Mouse (Mus musculus): ENCODE data around the gene Cdkn2b.
A peak's percentile ranks its signal among the peaks of the same experiment; 100 is the strongest.

Gene Cdkn2b

GRCm38 (mm10) chr4:89289028-89289427 is 21.8 kb downstream of the Cdkn2b start:
- DNase-seq (ENCODE audit: extremely low spot score): no peak

GRCm38 (mm10) chr4:89286566-89286965 is 24.3 kb downstream of the Cdkn2b start:
- DNase-seq (ENCODE audit: extremely low spot score): no peak

DNA sequence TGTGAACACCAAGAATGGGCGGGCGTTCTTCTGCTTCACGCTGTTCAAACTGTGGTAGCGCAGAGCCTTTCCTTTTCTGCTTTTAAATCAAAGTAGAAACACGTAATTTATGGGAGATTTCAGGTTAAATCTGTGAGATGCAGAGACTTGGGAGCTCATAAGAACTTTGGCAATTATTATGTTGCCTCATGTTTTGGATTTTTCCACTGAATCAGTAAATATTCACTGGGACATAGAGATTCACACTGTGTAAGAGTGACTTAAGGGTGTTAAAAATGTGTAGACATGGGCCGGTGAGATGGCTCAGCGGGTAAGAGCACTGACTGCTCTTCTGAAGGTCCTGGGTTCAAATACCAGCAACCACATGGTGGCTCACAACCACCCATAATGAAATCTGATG is 25.2 kb downstream of the Cdkn2b start:
- no peak for DNase-seq (ENCODE audit: extremely low spot score)

DNA sequence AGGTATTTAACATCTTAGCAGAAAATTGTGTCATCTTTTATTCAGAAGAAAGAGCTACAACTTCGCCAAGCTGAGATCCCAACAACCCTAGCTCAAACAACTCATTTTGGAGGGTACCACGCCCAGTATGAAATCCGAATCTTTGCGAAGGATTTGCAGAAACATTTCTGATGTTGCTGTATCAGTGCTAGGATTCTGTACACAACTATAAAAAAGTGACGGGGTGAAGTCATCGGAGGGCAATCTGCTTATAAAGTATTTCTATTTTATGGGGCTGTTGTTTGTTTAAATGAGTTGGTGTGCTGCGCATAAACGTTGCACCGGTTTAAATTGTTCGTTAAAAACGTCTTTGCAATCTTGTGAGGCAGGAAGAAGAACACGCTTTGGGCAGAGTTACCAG is 28.2 kb downstream of the Cdkn2b start:
- DNase-seq (ENCODE audit: extremely low spot score): peak; percentile 28

- DNase-seq (ENCODE audit: extremely low spot score): peak; percentile 78
These were observed 28.7 kb downstream of the Cdkn2b start for GRCm38 (mm10) chr4:89282036-89282566.

DNA sequence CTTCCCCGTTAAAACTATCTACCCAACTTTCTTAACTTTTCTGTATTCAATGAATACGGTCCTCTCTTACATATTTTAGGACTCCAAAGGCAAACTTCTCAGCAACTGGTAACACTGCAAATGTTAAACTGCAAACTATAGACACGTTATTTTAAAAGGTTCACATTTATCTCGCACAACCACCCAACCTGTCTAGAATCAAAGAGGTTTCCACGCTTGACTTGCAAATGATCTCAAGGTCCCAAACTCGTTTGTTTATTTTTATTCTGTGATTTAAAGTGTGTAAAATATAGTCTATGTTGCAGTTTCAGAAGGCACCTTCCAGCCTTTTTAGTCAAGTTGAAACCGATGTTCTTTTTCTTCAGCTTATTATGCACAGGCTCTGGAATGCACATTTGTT is 29.6 kb downstream of the Cdkn2b start:
- DNase-seq (ENCODE audit: extremely low spot score): peak; percentile 34

- DNase-seq (ENCODE audit: extremely low spot score): no peak
These were observed 31.2 kb downstream of the Cdkn2b start for GRCm38 (mm10) chr4:89279641-89280040.

DNA sequence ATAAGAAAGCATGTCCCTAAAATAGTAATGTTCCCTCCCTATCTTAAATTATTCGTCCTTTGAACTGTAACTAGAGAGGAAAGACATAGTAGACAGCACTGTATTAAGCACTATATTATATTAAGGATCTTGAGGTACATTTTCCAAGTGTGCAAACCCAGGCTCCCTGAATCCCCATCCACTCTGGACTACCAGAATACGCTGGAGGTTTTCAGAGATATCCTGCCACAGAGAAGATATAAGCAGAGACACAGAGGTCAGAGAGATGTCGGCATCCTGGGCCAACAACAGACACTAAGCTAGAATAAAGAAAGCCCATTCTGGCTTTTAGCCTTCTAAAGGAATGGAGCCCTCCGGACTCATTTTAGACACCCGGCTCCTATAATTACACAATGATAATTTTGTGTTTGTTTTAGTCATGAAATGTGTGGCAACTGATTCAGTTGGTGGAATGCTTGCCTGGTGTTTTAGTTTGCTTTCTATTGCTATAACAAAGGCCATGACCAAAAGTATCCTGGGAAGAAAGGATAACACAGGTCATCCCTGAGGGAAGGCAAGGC is 33.4 kb downstream of the Cdkn2b start:
- peak; percentile 16 for DNase-seq (ENCODE audit: extremely low spot score)

GRCm38 (mm10) chr4:89276669-89277219 is 34.1 kb downstream of the Cdkn2b start:
- DNase-seq (ENCODE audit: extremely low spot score): peak; percentile 39

DNA sequence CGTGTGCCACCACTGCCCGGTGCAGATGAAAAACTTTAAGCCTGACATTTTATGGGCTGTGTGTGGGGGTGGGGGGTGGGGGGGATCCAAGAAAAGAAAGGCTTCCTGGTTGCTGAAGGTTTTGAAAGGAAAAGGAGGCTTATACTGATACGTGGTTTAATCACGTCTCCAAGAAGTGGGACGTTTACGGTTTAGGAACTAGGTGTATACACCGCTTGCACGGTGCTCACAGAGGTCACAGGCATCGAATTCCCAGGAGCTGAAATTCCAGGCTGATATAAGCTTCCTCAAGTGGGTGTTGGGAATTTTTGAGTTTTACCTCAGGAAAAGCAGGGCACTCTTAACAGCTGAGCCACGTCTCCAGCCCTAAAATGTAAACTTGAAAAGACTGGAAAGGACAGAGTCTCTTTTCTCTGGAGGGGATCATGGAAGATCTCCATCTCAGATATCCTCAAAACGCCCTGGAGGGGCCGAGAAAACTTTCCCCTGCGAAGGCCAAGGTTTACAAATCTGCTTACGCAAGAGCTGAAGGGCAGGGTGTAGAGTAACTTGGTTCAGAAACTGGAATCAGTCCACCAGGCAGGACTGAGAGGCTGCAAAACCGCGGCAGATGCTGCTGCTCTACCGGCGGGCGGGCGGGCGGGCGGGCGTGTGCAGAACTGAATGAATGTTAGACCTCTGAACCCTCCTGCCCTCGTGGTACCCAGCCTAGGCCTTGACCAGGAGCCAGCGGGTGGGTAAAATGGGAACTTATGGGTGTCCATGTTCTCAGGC is 34.8 kb downstream of the Cdkn2b start:
- DNase-seq (ENCODE audit: extremely low spot score): peak; percentile 36

- DNase-seq (ENCODE audit: extremely low spot score): peak; percentile 56
These were observed 35.9 kb downstream of the Cdkn2b start for GRCm38 (mm10) chr4:89274829-89275548.

GRCm38 (mm10) chr4:89274006-89274405 is 36.8 kb downstream of the Cdkn2b start:
- DNase-seq (ENCODE audit: extremely low spot score): no peak

DNA sequence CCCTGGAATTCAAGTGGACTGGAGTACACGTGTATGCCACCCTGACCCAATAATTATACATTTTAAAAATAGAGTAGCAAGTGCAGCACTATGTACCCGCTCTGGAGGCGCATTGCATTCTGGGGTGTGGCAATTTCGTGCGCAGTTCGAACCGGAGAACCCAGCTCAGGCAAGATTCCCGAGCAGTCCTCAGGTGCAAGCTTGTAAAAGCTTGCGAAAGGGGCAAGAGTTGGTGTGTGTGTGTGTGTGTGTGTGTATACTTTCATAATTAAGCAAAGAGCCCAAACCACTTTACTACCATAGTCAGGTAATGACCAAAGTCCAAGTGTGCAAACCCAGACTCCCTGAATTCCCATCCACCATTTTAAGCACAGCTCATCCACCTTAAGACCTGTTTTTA is 37.3 kb downstream of the Cdkn2b start:
- peak; percentile 55 for DNase-seq (ENCODE audit: extremely low spot score)

DNA sequence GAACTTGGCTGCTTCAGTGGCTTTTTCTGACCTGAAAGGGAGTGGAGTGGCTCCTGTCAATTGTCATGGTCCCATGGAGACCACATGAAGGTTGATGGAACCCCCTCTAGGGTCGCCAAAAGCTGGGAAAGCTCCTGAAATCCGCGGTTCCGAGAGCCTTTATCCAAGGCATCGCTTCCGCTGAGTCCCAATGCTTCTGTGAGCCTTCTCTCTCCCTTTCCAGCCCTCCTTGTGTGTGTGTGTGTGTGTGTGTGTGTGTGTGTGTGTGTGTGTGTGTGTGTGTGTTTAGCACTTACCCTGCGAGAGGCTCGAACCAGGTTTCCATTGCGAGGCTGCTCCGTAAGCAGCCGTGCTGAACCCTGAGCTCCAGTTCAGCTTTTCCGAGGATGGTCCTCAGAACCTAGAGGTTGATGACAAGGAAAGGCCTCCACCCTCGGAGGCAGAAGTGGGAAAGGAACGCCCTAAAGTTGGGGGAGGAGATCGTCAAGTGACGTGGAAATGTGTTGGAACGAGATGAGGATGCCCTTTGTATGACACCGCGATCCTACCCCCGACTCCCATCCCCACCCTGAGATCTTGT is 37.8 kb downstream of the Cdkn2b start:
- peak; percentile 44 for DNase-seq (ENCODE audit: extremely low spot score)

DNA sequence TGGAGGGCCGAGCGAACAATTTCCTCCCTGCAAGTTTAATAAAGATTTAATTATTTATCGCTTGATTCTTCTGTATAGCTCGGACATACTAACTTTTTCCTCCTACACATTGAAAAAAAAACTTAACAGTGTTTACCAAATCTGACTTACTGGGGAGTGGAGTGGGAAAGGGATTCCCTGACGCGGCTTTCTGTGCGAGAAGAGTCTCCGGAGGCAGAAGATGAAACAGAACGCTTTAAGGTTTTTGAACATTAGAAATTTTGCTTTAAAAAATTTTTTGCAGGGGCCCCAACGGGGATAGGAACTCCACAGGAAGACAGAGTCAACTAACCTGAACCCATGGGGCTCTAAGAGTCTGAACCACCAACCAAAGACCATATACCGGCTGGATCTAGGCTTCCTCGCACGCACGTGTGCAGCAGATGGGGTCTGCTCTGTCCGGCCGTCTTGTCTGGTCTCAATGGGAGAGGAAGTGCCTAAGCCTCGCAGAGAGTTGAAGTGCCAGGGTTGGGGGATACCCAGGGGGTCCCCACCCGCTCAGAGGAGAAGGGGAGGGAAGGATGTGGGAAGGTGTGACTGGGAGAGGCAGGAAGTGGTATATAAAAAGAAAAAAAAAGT is 38.6 kb downstream of the Cdkn2b start:
- DNase-seq (ENCODE audit: extremely low spot score): peak; percentile 47

- DNase-seq (ENCODE audit: extremely low spot score): no peak
These were observed 53.1 kb downstream of the Cdkn2b start for GRCm38 (mm10) chr4:89257768-89258167.
